Mouse (Mus musculus): ENCODE measurements around the gene Fuk. TPM values are rescaled to one million over a fixed set of nuclear protein-coding genes. Genes with fewer than 3 reads are reported as not detected.

Gene Fuk
- 4.5 and 6.2 TPM in 2 replicates for polyA plus RNA-seq (2015; fragmentation: Nextera tagmentation; extraction: Ambion mirVana)

GRCm38 (mm10) chr8:110901839-110902578, at the start of gene Fuk:
Gene Fuk (minus strand): TSS chr8:110902488.

GRCm38 (mm10) chr8:110919341-110920031, 17.2 kb upstream of the Fuk start, which contains the start of gene St3gal2:
Gene St3gal2 (plus strand): TSS chr8:110919922.

GRCm38 (mm10) chr8:110846405-110847170, 55.7 kb downstream of the Fuk start, which contains the start of the genes Cog4 and Sf3b3:
Gene Cog4 (plus strand): TSS chr8:110846600.
Gene Sf3b3 (minus strand): TSS chr8:110846787.

Other genes starting within 250 kb of the Fuk start
- 48.1 and 56.3 TPM in 2 replicates for gene Mtss1l, start 181.0 kb downstream of the Fuk start, polyA plus RNA-seq (2015; fragmentation: Nextera tagmentation; extraction: Ambion mirVana)
- gene Il34, start 96.6 kb downstream of the Fuk start, polyA plus RNA-seq (2015; fragmentation: Nextera tagmentation; extraction: Ambion mirVana) = 9.0 and 12.1 TPM in 2 replicates
- gene Cog4, start 55.9 kb downstream of the Fuk start, polyA plus RNA-seq (2015; fragmentation: Nextera tagmentation; extraction: Ambion mirVana) = 52.9 and 53.0 TPM in 2 replicates
- gene Sf3b3, start 55.7 kb downstream of the Fuk start, polyA plus RNA-seq (2015; fragmentation: Nextera tagmentation; extraction: Ambion mirVana) = 47.5 and 52.4 TPM in 2 replicates
- gene St3gal2, start 17.4 kb upstream of the Fuk start, polyA plus RNA-seq (2015; fragmentation: Nextera tagmentation; extraction: Ambion mirVana) = 22.2 and 23.7 TPM in 2 replicates
- 9.2 TPM in 2 replicates for gene Ddx19a, start 95.3 kb upstream of the Fuk start, polyA plus RNA-seq (2015; fragmentation: Nextera tagmentation; extraction: Ambion mirVana)
- gene Ddx19b, start 129.3 kb upstream of the Fuk start, polyA plus RNA-seq (2015; fragmentation: Nextera tagmentation; extraction: Ambion mirVana) = 4.8 and 5.2 TPM in 2 replicates
- gene Aars, start 130.7 kb upstream of the Fuk start, polyA plus RNA-seq (2015; fragmentation: Nextera tagmentation; extraction: Ambion mirVana) = 79.9 and 85.0 TPM in 2 replicates
- gene Exosc6, start 153.9 kb upstream of the Fuk start, polyA plus RNA-seq (2015; fragmentation: Nextera tagmentation; extraction: Ambion mirVana) = not detected in 2 replicates
- 0.12 TPM in 1 of 2 replicates, not detected in the other for gene Clec18a, start 189.9 kb upstream of the Fuk start, polyA plus RNA-seq (2015; fragmentation: Nextera tagmentation; extraction: Ambion mirVana)
- gene Pdpr, start 192.1 kb upstream of the Fuk start, polyA plus RNA-seq (2015; fragmentation: Nextera tagmentation; extraction: Ambion mirVana) = 9.5 and 9.8 TPM in 2 replicates

Data from neural tube, postnatal 0 days (tissue).